Mouse (Mus musculus) inflammation-experienced regulatory T-cells, adult 6 months (primary cell): Measurements from ENCODE around the gene Sept11. TPM values are rescaled to one million over a fixed set of nuclear protein-coding genes. Genes with fewer than 3 reads are reported as not detected.

Experiments
- ATAC-seq: one replicate; pipeline ENCODE4 v1.8.0; 2017
- polyA plus RNA-seq, 3 experiments: library from polyadenylated mRNA; unstranded; fragments of 100-300 nt; shearing (Covaris generic); gene quantifications; one replicate each; pipeline ENCODE4 v1.2.1; 2017

Gene Sept11
- 10 to 100 TPM; 28.0 to 72.7 (median 29.9) TPM for polyA plus RNA-seq

DNA sequence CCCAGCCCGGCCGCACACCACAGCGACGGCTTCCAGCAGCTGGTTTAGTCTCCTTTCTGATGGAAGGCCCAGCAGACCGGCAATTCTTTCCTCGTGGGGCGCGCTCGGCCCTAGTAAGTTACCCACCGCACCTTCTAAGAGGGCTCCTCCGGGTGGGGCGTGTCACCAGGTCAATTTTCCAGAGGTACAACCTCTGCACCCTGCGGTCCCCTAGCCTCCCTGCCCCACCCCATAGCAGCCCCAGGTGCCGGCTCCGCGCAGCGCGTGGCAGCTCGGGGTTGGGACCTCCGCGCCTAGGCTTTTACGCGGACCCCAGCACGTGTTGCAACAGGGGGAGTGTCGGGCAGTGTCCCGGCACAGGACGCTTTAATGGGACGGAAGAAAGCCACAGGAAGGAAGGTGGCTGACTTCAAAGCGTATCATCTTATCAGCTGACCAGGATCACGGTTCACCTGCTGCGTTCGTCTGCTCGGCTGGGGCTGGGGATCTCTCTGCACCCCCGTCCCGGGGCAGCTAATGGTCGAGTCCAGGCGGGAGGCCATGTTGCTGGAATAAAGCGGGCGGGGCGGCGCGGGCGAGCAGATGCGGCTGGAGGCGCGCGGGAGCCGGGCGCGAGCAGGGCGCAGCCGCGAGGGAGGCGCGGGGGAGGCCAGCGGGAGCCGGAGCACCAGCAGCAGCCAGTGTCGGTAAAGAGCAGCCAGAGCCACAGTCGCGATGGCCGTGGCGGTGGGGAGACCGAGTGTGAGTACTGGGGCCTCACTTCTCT, at the start of gene Sept11:
TSS of gene Sept11 (plus strand) at position 581 of the 766 bp plus-strand sequence.
- peak; percentile 91 for ATAC-seq

DNA sequence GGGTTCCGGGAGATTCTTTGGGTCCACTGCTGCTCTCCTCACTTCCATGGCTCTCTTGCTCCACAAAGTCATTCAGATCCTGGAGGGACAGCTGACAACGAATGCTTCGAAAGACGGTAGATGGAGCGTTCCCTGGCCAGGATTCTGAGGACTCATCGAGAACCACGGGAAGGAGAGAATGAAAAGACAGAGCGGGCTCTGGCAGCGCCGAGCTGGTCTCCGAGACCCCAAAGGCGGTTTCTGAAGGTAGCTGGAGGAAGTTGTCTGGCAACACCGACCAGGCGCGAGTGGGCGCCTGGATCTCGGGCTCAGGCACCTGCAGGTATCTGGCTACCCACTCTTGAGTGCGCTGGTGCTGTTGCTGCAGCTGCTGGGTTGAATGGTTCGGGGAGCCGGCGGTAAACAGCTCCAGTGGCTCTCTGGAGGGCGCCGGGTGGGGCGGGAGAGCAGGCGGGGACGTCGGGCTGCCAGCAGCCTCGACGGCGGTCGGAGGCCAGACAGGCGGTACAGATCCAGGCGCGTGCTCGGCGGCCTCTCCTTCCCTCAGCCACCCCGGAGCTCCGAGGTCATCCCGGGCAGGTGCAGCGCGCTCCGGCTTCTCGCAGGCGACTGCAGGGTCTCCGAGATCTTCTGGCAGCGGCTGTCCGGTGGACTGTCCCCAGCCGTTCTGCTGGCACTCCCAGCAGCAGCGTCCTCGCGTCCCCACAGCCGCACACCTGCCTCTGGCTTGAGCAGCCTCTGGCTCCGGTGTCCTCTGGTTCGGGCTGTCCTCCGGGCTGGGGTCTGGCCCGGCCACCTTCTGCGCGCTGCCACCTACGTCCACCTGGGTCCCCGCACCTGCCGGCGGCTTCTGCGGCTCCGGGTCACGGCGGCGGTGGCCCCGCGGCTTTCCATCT, 49.3 kb upstream of the Sept11 start:
- ATAC-seq: no peak

GRCm38 (mm10) chr5:93044584-93045370, 48.5 kb upstream of the Sept11 start, which contains the start of gene Sowahb:
TSS of gene Sowahb (minus strand) at chr5:93045022.
- ATAC-seq: no peak

GRCm38 (mm10) chr5:93045371-93045714, 47.9 kb upstream of the Sept11 start:
- ATAC-seq: no peak

DNA sequence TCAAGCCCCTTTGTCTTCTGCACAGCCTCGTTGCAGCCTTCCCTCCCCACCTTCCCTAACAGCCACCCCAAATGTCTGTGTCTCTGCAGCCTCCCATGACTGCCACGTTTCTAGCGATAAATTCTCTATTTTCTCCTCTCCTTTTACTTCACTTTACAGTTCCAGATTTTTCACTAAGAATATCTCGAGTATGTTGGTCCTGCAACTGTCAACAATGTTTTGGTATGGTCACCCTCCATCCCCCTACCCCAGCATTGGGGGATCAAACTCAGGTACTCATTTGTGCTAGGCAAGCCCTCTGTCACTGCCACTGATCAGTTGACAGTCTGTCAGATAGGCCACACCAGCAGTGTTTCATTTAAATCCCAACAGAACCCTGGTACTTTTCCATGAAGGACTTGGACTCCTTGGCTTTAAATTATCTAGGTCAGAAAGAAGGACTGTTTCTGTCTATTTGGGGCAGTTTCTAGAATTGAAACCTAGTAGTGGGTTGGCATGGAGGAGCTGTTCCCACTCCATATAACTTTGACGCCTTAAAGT, 46.9 kb upstream of the Sept11 start:
- ATAC-seq: no peak

- no peak for ATAC-seq
Observed at GRCm38 (mm10) chr5:93048481-93049240, 44.6 kb upstream of the Sept11 start.

DNA sequence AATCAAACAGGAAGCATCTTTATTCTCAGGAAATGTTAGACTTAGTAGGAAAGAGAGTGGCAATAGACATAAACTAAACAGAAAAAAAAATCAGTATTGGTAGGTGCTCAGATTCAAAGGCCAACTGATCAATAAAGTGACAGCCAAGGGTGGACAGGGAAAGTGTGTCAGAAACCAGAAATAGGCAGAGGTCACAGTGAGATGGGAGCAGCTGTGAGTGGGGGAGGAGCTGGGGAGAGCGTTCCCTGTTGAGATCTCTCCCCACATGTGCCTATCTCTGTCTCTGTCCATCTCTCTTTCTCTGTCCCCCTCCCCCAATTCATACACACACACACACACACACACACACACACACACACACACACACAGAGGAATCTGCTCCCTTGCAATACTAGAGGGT, 43.3 kb upstream of the Sept11 start:
- no peak for ATAC-seq

DNA sequence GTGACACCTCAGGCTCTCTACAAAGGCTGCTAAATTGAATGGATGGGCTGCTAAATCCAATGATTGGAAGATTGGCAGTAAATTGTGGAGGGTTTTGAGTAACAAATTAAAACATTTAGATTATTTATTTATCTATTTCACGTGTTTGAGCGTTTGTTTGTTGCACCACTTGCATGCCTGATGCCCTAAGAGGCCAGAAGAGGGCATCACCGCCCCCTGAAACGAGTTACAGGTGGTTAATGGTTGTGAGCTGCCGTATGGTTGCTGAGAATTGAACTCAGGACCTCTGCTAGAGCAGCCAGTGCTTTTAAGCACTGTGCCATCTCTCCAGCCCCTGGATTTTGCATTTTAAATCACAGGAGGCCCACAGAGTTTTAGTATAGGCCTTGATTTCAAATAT, 42.2 kb upstream of the Sept11 start:
- ATAC-seq: no peak

GRCm38 (mm10) chr5:93051951-93052350, 41.3 kb upstream of the Sept11 start:
- no peak for ATAC-seq

GRCm38 (mm10) chr5:93053606-93054397, 39.4 kb upstream of the Sept11 start:
- no peak for ATAC-seq

DNA sequence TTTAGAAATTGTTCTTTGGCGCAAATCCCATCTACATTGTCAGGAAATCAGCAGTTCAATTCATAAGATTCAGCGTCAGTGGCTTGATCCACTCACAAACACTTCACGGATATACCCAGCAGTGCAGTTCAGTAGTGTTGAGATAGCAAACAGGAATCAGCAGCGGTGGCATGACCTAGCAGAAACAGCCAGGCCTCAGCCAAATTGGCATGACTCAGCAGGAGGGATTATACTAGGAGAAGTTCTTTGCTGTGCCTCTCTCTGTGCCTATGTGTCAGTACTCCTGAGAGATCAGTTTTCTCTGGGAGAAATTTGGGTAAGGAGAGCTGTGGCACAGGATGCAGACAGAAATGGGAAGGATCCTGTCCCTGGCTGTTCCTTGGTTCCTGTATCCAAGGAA, 32.4 kb upstream of the Sept11 start:
- no peak for ATAC-seq

- no peak for ATAC-seq
Observed at GRCm38 (mm10) chr5:93077661-93078323, 15.4 kb upstream of the Sept11 start.

DNA sequence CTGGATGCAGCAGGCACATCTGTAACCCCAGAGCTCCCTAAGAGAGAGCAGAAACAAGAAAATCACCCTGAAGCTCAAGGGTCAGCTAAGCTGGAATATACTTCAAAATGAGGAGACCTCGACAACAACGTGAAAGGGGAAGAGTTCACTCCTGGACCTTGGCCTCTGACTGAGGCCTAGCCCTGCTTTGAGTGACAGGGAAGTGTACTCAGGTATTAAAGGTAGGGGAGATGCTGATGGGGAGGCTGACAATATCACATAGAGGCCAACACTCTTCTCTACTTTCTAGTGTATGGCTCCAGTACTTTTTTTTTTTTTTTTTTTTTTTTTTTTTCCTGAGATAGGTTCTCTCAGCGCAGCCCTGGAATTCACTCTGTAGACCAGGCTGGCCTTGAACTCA, 13.6 kb upstream of the Sept11 start:
- ATAC-seq: no peak

DNA sequence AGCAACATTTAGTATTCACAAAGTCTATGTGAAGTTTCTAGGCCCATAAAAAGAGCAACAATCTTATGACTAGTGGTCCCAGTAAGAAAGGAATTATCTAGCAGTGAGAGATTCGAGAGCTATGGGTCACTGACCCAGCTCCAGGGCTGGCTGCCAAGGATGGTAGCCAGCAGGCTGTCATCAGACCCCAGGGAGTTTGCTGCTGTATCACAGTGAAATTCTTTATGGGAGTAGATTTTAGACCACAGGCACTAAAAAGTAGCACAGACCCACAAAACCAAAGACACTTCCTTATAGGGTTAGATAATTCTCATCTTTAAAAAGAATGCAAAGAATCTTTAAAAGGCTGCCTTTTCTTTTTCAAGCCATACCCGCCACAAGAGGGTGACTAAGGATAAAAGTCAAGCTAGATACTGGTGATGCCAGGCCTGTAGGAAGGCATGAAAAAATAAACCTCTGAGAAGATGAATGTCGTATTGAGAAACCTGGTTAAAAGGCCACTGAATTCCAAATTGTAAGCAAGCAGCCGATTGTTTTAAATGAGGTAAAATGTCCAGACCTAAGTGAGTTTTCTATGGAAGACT, 8.1 kb upstream of the Sept11 start:
- no peak for ATAC-seq

GRCm38 (mm10) chr5:93085900-93086299, 7.3 kb upstream of the Sept11 start:
- no peak for ATAC-seq

GRCm38 (mm10) chr5:93091266-93091665, 2.0 kb upstream of the Sept11 start:
- ATAC-seq: no peak

GRCm38 (mm10) chr5:93092147-93092781, 973 bp upstream of the Sept11 start:
- peak; percentile 9 for ATAC-seq

DNA sequence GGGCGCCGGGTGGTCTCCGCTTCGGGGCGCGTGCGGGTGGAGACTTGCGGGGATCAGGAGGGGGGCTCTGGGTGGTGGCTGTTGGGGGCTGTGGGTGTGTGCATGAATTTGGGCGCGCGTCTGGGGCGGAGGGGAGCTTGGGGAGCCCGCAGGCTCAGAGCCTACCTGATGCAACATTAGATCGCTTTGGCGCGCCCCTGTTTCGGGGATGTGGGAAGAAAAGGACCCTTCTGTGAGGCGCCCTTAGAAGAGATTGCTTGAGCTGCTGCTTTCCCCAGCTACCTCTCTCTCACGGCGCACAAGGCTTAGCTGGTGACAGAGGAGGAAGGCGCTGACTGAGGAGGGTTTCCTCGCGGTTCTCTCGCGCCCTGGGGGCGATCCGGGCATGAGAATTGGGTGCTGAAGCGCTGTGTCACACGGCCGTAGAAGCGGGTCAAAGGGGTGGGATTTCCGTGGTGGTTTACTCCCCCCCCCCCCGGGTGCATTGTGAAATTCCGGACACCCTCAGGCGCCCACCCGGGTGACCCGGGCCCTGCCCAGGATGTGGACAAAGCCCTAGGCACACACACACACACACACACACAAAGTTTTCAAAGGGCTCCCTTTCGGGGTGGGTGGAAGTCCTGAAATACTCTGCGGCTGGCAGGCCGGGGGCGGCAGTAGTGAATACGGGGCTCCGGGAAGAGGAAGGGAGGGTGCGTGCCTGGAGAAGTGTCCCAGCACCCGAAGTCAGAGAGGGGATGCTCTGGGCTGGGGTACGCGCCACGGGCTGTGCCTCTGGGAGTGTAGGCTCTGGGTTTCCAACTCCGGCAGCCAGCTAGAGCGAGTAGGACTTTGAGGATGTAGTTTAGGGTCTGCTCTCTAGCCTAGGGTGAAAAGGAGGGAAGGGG, 646 bp downstream of the Sept11 start:
- ATAC-seq: no peak
